Mouse (Mus musculus) cerebellum, adult 2 months (tissue): ENCODE measurements at regions not wholly inside any gene's neighbourhood (a gene's known extent, or its start where the extent isn't known, plus 50 kb on each side); places are given as distances from the start of the nearest gene placed in this dataset.

ENCODE experiments used
- CTCF ChIP-seq: fragments of 200-500 bp; IDR thresholded peaks from 2 replicates; pipeline ENCODE4 v1.5.1; 2011; ENCODE audit warnings: low read depth, mild to moderate bottlenecking, control low read depth, low read length, moderate library complexity, borderline replicate concordance; ENCODE audit not compliant: insufficient read depth
- POLR2A ChIP-seq: fragments of 200-500 bp; IDR thresholded peaks from 2 replicates; pipeline ENCODE4 v1.6.1; 2011; ENCODE audit warnings: low read length, control low read depth, borderline replicate concordance; ENCODE audit not compliant: insufficient read depth

GRCm38 (mm10) chr7:70016611-70017010, 349.9 kb downstream of the Nr2f2 start:
- TF ChIP-seq CTCF, result no peak
- TF ChIP-seq POLR2A, result no peak
